Mouse (Mus musculus) Patski (cell line): ENCODE data around the gene Abca7. TPM values are rescaled to one million over a fixed set of nuclear protein-coding genes. Genes with fewer than 3 reads are reported as not detected.

Experiments used
- ATAC-seq: fragments of 100-300 bp; one replicate; pipeline ENCODE4 v1.8.0; 2021
- CTCF ChIA-PET: fragments of 350-600 bp; sonication (Branson Sonifier 250); formaldehyde crosslinking; loops from one replicate; lab custom pipeline; 2022; ENCODE audit warnings: inconsistent platforms; lab: Charles Lee
- POLR2A ChIA-PET: fragments of 350-600 bp; sonication (Branson Sonifier 250); formaldehyde crosslinking; loops from one replicate; lab custom pipeline; 2022; ENCODE audit warnings: antibody characterized with exemption, inconsistent platforms; lab: Charles Lee
- DNase-seq: peaks from one replicate; pipeline ENCODE4 v3.0.0-alpha.2; 2011; ENCODE audit warnings: low read depth, low spot score
- H3K27me3 ChIP-seq: fragments of 371-371 bp; one replicate; pipeline ENCODE4 v1.5.1; 2021
- CTCF ChIP-seq: fragments of 100-300 bp; IDR thresholded peaks from one replicate; pipeline ENCODE4 v1.5.1; 2021
- in situ Hi-C: fragments of 300-500 bp; cut with MboI; formaldehyde crosslinking; loops from 3 replicates; pipeline ENCODE4 v1.11.1; 2018; ENCODE audit warnings: low pct_unique_long_range_greater_than_20kb, mixed read lengths
- polyA plus RNA-seq: library from polyadenylated mRNA; unstranded; gene quantifications from one replicate; pipeline ENCODE4 v1.2.3, GENCODE M21; 2021

The Abca7 gene
- polyA plus RNA-seq, 1 experiment from 2014 or later: 19.9 TPM

- no peaks in the 10 kb centered on the region for H3K27me3 ChIP-seq
- ChIA-PET CTCF (interaction anchor here (0.7 to 2.1 kb wide), 5 partner anchors 18 to 256 kb away, joined by 3 to 7 read pairs (median 4); partner anchors contain the start of gene Cbarp), POLR2A (interaction anchor here (0.6 to 1.2 kb wide), 4 partner anchors 38 to 116 kb away, joined by 3 to 6 read pairs (median 3); no protein-coding TSS in a partner anchor)
- in situ Hi-C loops: loop anchor here (5.0 to 10.0 kb wide), 4 partner anchors 82 to 265 kb away; partner anchors contain the start of gene Cbarp
- no peak for DNase-seq
- TF ChIP-seq CTCF: no peak
- ATAC-seq: peak; percentile 18
These were observed 6.4 kb upstream of the Abca7 start for GRCm38 (mm10) chr10:79989870-79990269.

DNA sequence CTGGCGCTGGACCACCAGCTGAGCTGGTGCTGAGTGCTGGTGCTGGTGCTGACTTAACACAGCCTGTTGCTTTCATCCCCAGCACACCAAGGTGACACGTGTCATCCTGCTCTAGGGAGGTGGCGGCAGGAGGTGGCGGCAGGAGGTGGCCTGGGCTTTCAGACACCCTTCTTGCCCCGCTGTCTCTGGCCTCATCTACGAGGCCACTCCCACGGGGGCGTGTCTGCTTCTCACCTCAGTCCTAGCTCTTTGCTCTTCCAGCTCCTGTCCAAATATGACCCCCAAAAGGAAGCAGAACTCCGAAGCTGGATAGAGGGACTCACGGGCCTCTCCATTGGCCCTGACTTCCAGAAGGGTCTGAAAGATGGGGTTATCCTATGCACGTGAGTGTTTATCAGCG is 5.2 kb upstream of the Abca7 start:
- H3K27me3 ChIP-seq: no peaks in the 10 kb centered on the region
- no peak for ATAC-seq
- no peak for DNase-seq
- POLR2A ChIA-PET: interaction anchor here (0.6 to 1.2 kb wide), 4 partner anchors 21 to 150 kb away, joined by 3 to 4 read pairs (median 4); no protein-coding TSS in a partner anchor
- CTCF ChIA-PET: interaction anchor here (1.2 to 1.4 kb wide), 2 partner anchors 9 to 43 kb away, joined by 3 read pairs; no protein-coding TSS in a partner anchor
- in situ Hi-C loops: no loop called here
- TF ChIP-seq CTCF: no peak

DNA sequence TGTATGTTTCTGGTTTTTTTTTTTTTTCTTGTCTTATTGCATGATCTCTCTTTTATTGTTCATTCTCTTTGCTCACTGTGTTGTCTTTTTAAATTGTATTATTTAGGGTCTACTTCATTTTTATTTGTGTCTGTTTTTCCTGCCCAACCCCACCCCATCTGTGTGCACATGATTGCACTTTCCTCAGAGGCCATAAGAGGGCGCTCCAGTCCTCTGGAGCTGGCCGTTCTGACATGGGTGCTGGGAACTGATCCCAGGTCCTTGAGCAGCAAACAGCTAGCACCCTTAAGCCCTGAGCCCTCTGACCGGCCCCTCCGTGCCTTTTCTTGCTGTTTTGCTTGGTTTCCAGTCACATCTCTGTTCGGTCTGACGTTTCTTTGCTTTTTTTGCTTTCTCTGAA is 4.7 kb upstream of the Abca7 start:
- DNase-seq (no peak), ATAC-seq (no peak)
- in situ Hi-C loops: no loop called here
- TF ChIP-seq CTCF: no peak
- H3K27me3 ChIP-seq: no peaks in the 10 kb centered on the region
- ChIA-PET POLR2A (interaction anchor here (0.7 to 1.1 kb wide), 3 partner anchors 21 to 172 kb away, joined by 3 to 4 read pairs (median 3); no protein-coding TSS in a partner anchor), CTCF (interaction anchor here (1.4 kb wide), 1 partner anchor 43 kb away, joined by 3 read pairs; no protein-coding TSS in a partner anchor)

- DNase-seq (no peak), ATAC-seq (no peak)
- ChIA-PET POLR2A (interaction anchor here (0.5 to 1.0 kb wide), 2 partner anchors 9 to 174 kb away, joined by 3 to 4 read pairs; no protein-coding TSS in a partner anchor), CTCF (interaction anchor here (1.4 kb wide), 1 partner anchor 171 kb away, joined by 3 read pairs; no protein-coding TSS in a partner anchor)
- H3K27me3 ChIP-seq: no peaks in the 10 kb centered on the region
- in situ Hi-C loops: no loop called here
- no peak for TF ChIP-seq CTCF
These were observed 1.7 kb upstream of the Abca7 start for GRCm38 (mm10) chr10:79994397-79995115.

DNA sequence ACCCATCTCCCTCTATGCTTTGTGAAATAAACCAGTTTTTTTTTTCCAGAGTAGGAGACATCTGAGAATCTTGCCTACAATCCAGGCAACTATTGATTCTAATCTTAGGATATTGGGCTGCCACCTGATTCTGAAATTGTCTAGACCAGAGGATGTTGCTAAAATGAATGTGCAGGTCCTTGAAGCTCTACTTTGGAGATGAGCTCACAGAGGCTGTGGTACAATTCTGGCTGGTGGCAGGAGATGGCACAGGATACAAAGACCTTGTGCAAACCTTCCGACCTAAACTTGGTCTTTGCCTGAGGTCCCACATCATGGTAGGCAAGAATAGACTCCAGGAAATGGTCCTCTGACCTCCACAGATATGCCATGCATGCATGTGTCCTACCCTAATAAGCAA is 658 bp upstream of the Abca7 start:
- ChIA-PET CTCF (no interaction called here), POLR2A (interaction anchor here (0.6 to 0.8 kb wide), 2 partner anchors 11 to 44 kb away, joined by 3 to 11 read pairs; partner anchors contain the start of gene Tmem259)

GRCm38 (mm10) chr10:79997034-79997760 is 903 bp downstream of the Abca7 start:
- ATAC-seq: peak; percentile 23
- CTCF ChIA-PET: no interaction called here

More for the DNA sequence above, 658 bp upstream of the Abca7 start:
- in situ Hi-C loops: no loop called here
- no peak for TF ChIP-seq CTCF
- no peaks in the 10 kb centered on the region for H3K27me3 ChIP-seq
- no peak for ATAC-seq
- DNase-seq: no peak

GRCm38 (mm10) chr10:79997819-79998218 is 1.5 kb downstream of the Abca7 start:
- H3K27me3 ChIP-seq: no peaks in the 10 kb centered on the region
- no peak for ATAC-seq
- no peak for TF ChIP-seq CTCF
- CTCF ChIA-PET: no interaction called here
- POLR2A ChIA-PET: no interaction called here
- no peak for DNase-seq
- in situ Hi-C loops: no loop called here

More at GRCm38 (mm10) chr10:79997034-79997760, 903 bp downstream of the Abca7 start:
- in situ Hi-C loops: no loop called here
- H3K27me3 ChIP-seq: no peaks in the 10 kb centered on the region
- TF ChIP-seq CTCF: no peak
- POLR2A ChIA-PET: no interaction called here
- DNase-seq: no peak

- DNase-seq (no peak), ATAC-seq (no peak)
- CTCF ChIA-PET: no interaction called here
- no peak for TF ChIP-seq CTCF
- H3K27me3 ChIP-seq: no peaks in the 10 kb centered on the region
- in situ Hi-C loops: no loop called here
- POLR2A ChIA-PET: no interaction called here
These were observed 5.7 kb downstream of the Abca7 start for GRCm38 (mm10) chr10:80001945-80002344.

DNA sequence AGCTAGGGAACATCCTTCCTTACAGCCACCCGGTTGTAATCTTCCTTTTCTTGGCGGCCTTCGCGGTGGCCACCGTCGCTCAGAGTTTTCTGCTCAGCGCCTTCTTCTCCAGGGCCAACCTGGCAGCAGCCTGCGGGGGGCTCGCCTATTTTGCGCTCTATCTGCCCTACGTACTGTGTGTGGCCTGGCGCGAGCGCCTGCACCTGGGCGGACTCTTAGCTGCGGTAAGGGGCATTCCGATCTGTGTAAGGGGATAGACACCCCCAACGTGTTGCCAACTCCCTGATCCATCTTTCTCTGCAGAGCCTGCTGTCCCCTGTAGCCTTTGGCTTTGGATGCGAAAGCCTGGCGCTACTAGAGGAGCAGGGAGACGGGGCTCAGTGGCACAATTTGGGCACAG is 6.5 kb downstream of the Abca7 start:
- in situ Hi-C loops: no loop called here
- no peak for ATAC-seq
- H3K27me3 ChIP-seq: no peaks in the 10 kb centered on the region
- CTCF ChIA-PET: no interaction called here
- POLR2A ChIA-PET: no interaction called here
- DNase-seq: no peak
- no peak for TF ChIP-seq CTCF
